ENCODE assay signal across 8 mouse cellular contexts in genomic region chr7:121034701-121035141, GRCm38 (mm10). TPM values are rescaled to one million over a fixed set of nuclear protein-coding genes. Genes with fewer than 3 reads are reported as not detected.
A peak's percentile ranks its signal among the peaks of the same experiment; 100 is the strongest.
DNase-seq lines count a peak whose midpoint lies in the region; ATAC-seq and TF ChIP-seq lines count a peak whose summit lies in the region.

No protein-coding gene starts in this region.

- H3K9ac ChIP-seq in kidney, embryonic 15.5 days: peak overlapping the region; percentile 96
- H3K9ac ChIP-seq in heart, postnatal 0 days (replicated peaks; ENCODE audit: low read depth, low read length): peak overlapping the region; percentile 97
- H3K9ac ChIP-seq in liver, embryonic 12.5 days: peak overlapping the region; percentile 97
- H3K9ac ChIP-seq in stomach, embryonic 14.5 days (replicated peaks; ENCODE audit: low read depth, low read length): peak overlapping the region; percentile 100

- peaks cover 28% of the 10 kb centered on the region for H3K4me1 ChIP-seq in kidney, embryonic 15.5 days
- H3K4me1 ChIP-seq in G1E (ENCODE audit: insufficient read depth, low read depth, low read length): peaks cover 29% of the 10 kb centered on the region
- peaks cover 9% of the 10 kb centered on the region for H3K4me1 ChIP-seq in heart, postnatal 0 days (ENCODE audit: control insufficient read depth, insufficient read depth)
- H3K4me1 ChIP-seq in liver, embryonic 12.5 days: peaks cover 34% of the 10 kb centered on the region
- H3K4me1 ChIP-seq in stomach, embryonic 14.5 days (ENCODE audit: control insufficient read depth, insufficient read depth, low read length): peaks cover 18% of the 10 kb centered on the region; the same call in 1 of the 2 replicates

- H3K4me2 ChIP-seq in kidney, embryonic 15.5 days: peak overlapping the region; percentile 78
- peak overlapping the region; percentile 69 for H3K4me2 ChIP-seq in heart, postnatal 0 days (ENCODE audit: low read depth, low read length)
- H3K4me2 ChIP-seq in liver, embryonic 12.5 days: peak overlapping the region; percentile 90
- H3K4me2 ChIP-seq in stomach, embryonic 14.5 days (replicated peaks; ENCODE audit: low read depth, low read length): peak overlapping the region; percentile 83; the same call in 1 of the 2 replicates

- 0% methylated on average over 42 of the region's 63 CpGs for WGBS in kidney, embryonic 15.5 days
- WGBS in heart, postnatal 0 days: under 1% methylated on average over 41 of the region's 63 CpGs
- 0% methylated on average over 45 of the region's 63 CpGs for WGBS in liver, embryonic 12.5 days (ENCODE audit: insufficient replicate concordance)
- under 1% methylated on average over 58 of the region's 63 CpGs for WGBS in stomach, embryonic 14.5 days

- H3K9me3 ChIP-seq in kidney, embryonic 15.5 days (replicated peaks): no peaks in the 10 kb centered on the region
- H3K9me3 ChIP-seq in G1E (replicated peaks): no peaks in the 10 kb centered on the region
- no peaks in the 10 kb centered on the region for H3K9me3 ChIP-seq in heart, postnatal 0 days (replicated peaks; ENCODE audit: control insufficient read depth, low read length)
- H3K9me3 ChIP-seq in liver, embryonic 12.5 days (replicated peaks): no peaks in the 10 kb centered on the region
- H3K9me3 ChIP-seq in stomach, embryonic 14.5 days (ENCODE audit: control insufficient read depth, low read depth, low read length): no peaks in the 10 kb centered on the region

- no peak for DNase-seq in kidney, postnatal 14 days
- DNase-seq in G1E (ENCODE audit: low spot score): no peak
- DNase-seq in c-Kit-positive CD71-positive TER-119-negative erythroid progenitor cells, embryonic 14.5 days (ENCODE audit: low read depth): peak; percentile 29
- peak; percentile 12 for DNase-seq in heart, postnatal 0 days (ENCODE audit: low spot score)
- DNase-seq in layer of hippocampus, postnatal 36 days: no peak

- no peak for TF ChIP-seq CTCF in G1E (IDR thresholded peaks at IDR 0.05; ENCODE audit: low read depth, low read length)
- TF ChIP-seq CTCF in heart, postnatal 0 days (IDR thresholded peaks at IDR 0.05; ENCODE audit: low read depth): no peak

- peak overlapping the region; percentile 96 for H3K27ac ChIP-seq in kidney, embryonic 15.5 days
- peak overlapping the region; percentile 97 for H3K27ac ChIP-seq in heart, postnatal 0 days (ENCODE audit: low read depth)
- H3K27ac ChIP-seq in liver, embryonic 12.5 days: peak overlapping the region; percentile 90
- H3K27ac ChIP-seq in stomach, embryonic 14.5 days (ENCODE audit: low read length): peak overlapping the region; percentile 97

- H3K27me3 ChIP-seq in kidney, embryonic 15.5 days: peaks cover 16% of the 10 kb centered on the region; the same call in 1 of the 2 replicates
- H3K27me3 ChIP-seq in G1E (ENCODE audit: insufficient read depth, low read length): no peaks in the 10 kb centered on the region
- peaks cover 16% of the 10 kb centered on the region for H3K27me3 ChIP-seq in heart, postnatal 0 days (ENCODE audit: control insufficient read depth, insufficient read depth, low read length)
- peaks cover 19% of the 10 kb centered on the region; the same call in 1 of the 2 replicates for H3K27me3 ChIP-seq in liver, embryonic 12.5 days (replicated peaks)
- H3K27me3 ChIP-seq in stomach, embryonic 14.5 days (ENCODE audit: control insufficient read depth, insufficient read depth, low read length): no peaks in the 10 kb centered on the region

- peak overlapping the region; percentile 81 for H3K4me3 ChIP-seq in kidney, embryonic 15.5 days (replicated peaks)
- H3K4me3 ChIP-seq in G1E (ENCODE audit: low read depth, low read length): peak overlapping the region; percentile 92
- peak overlapping the region; percentile 99 for H3K4me3 ChIP-seq in heart, postnatal 0 days (ENCODE audit: low read depth, low read length)
- H3K4me3 ChIP-seq in liver, embryonic 12.5 days: peak overlapping the region; percentile 97
- H3K4me3 ChIP-seq in stomach, embryonic 14.5 days (ENCODE audit: low read depth, low read length): peak overlapping the region; percentile 95

- no peaks in the 10 kb centered on the region for H3K36me3 ChIP-seq in kidney, embryonic 15.5 days
- peaks cover 14% of the 10 kb centered on the region for H3K36me3 ChIP-seq in G1E (replicated peaks)
- H3K36me3 ChIP-seq in heart, postnatal 0 days (replicated peaks; ENCODE audit: control insufficient read depth, insufficient read depth, low read length): no peaks in the 10 kb centered on the region
- H3K36me3 ChIP-seq in liver, embryonic 12.5 days: no peaks in the 10 kb centered on the region
- H3K36me3 ChIP-seq in stomach, embryonic 14.5 days (ENCODE audit: control insufficient read depth, insufficient read depth, low read length): no peaks in the 10 kb centered on the region

- peak; percentile 88 for ATAC-seq in kidney, embryonic 15.5 days (replicated peaks; ENCODE audit: low FRiP score)
- no peak for ATAC-seq in G1E (ENCODE audit: extremely low read depth, insufficient number of reproducible peaks, low FRiP score, poor library complexity, severe bottlenecking)
- ATAC-seq in heart, postnatal 0 days (ENCODE audit: insufficient read depth, low read depth): peak; percentile 74
- peak; percentile 81 for ATAC-seq in liver, embryonic 12.5 days
- peak; percentile 80 for ATAC-seq in stomach, embryonic 14.5 days (ENCODE audit: insufficient number of reproducible peaks, insufficient read depth, low FRiP score, low read depth)

- no peak for TF ChIP-seq EP300 in heart, postnatal 0 days (IDR thresholded peaks at IDR 0.05; ENCODE audit: low read depth)

RNA-seq across cellular contexts. Expression of gene Mettl9, which starts 0.5 kb away (rescaled TPM):
- 163 and 173 TPM in 2 replicates for polyA plus RNA-seq in kidney, embryonic 15.5 days (2015; fragmentation: Nextera tagmentation; extraction: Ambion mirVana)
- total RNA-seq in G1E (2014; fragmentation: Nextera tagmentation) (61.2 and 70.9 TPM in 2 replicates), G1E (2017) (84.7 and 90.8 TPM in 2 replicates)
- 30.3 and 33.9 TPM in 2 replicates for polyA plus RNA-seq in G1E (2012)
- 44.8 and 52.8 TPM in 2 replicates for total RNA-seq in heart, postnatal 0 days (2014; rRNA removed; ENCODE audit: low replicate concordance)
- 81.2 and 82.4 TPM in 2 replicates for polyA plus RNA-seq in heart, postnatal 0 days (2015; fragmentation: Nextera tagmentation; extraction: Ambion mirVana)
- 71.8 and 73.5 TPM in 2 replicates for polyA plus RNA-seq in liver, embryonic 12.5 days (2016; fragmentation: Nextera tagmentation; extraction: Ambion mirVana)
- polyA plus RNA-seq in stomach, embryonic 14.5 days (2014; fragmentation: Nextera tagmentation; extraction: Ambion mirVana): 163 and 170 TPM in 2 replicates
- total RNA-seq in layer of hippocampus, postnatal 36 days (2021): 10 to 100 TPM; 79.8 to 85.9 TPM

RNA-seq across cellular contexts. Expression of gene Igsf6, which starts 39.7 kb away (rescaled TPM):
- 1.7 and 2.2 TPM in 2 replicates for polyA plus RNA-seq in kidney, embryonic 15.5 days (2015; fragmentation: Nextera tagmentation; extraction: Ambion mirVana)
- total RNA-seq in G1E (2014; fragmentation: Nextera tagmentation): 0.97 TPM in 1 of 2 replicates, not detected in the other
- 0.06 and 0.33 TPM in 2 replicates for total RNA-seq in G1E (2017)
- 0.07 and 0.10 TPM in 2 replicates for polyA plus RNA-seq in G1E (2012)
- 1.6 TPM in 1 of 2 replicates, not detected in the other for total RNA-seq in heart, postnatal 0 days (2014; rRNA removed; ENCODE audit: low replicate concordance)
- polyA plus RNA-seq in heart, postnatal 0 days (2015; fragmentation: Nextera tagmentation; extraction: Ambion mirVana): 1.1 TPM in 2 replicates
- 6.6 and 7.6 TPM in 2 replicates for polyA plus RNA-seq in liver, embryonic 12.5 days (2016; fragmentation: Nextera tagmentation; extraction: Ambion mirVana)
- polyA plus RNA-seq in stomach, embryonic 14.5 days (2014; fragmentation: Nextera tagmentation; extraction: Ambion mirVana): 1.7 and 2.9 TPM in 2 replicates
- total RNA-seq in layer of hippocampus, postnatal 36 days (2021): under 1 TPM in 1 of 2 experiments, not detected in 1; 0.20 TPM

RNA-seq across cellular contexts. Expression of gene Otoa, which starts 46.7 kb away (rescaled TPM):
- polyA plus RNA-seq in kidney, embryonic 15.5 days (2015; fragmentation: Nextera tagmentation; extraction: Ambion mirVana): 0.09 and 0.13 TPM in 2 replicates
- 0.34 and 0.75 TPM in 2 replicates for total RNA-seq in G1E (2014; fragmentation: Nextera tagmentation)
- 0.82 and 0.87 TPM in 2 replicates for total RNA-seq in G1E (2017)
- 0.43 and 0.50 TPM in 2 replicates for polyA plus RNA-seq in G1E (2012)
- total RNA-seq in heart, postnatal 0 days (2014; rRNA removed; ENCODE audit: low replicate concordance): 0.08 and 0.11 TPM in 2 replicates
- polyA plus RNA-seq in heart, postnatal 0 days (2015; fragmentation: Nextera tagmentation; extraction: Ambion mirVana): 0.25 and 0.46 TPM in 2 replicates
- polyA plus RNA-seq in liver, embryonic 12.5 days (2016; fragmentation: Nextera tagmentation; extraction: Ambion mirVana): 0.06 TPM in 1 of 2 replicates, not detected in the other
- 0.10 and 0.17 TPM in 2 replicates for polyA plus RNA-seq in stomach, embryonic 14.5 days (2014; fragmentation: Nextera tagmentation; extraction: Ambion mirVana)
- total RNA-seq in layer of hippocampus, postnatal 36 days (2021): under 1 TPM; 0.32 to 0.51 TPM

RNA-seq across cellular contexts. Expression of gene Mfsd13b, which starts 52.4 kb away (rescaled TPM):
- not detected in 2 replicates for polyA plus RNA-seq in kidney, embryonic 15.5 days (2015; fragmentation: Nextera tagmentation; extraction: Ambion mirVana)
- total RNA-seq in G1E (2014; fragmentation: Nextera tagmentation) (4.5 TPM in 1 of 2 replicates, not detected in the other), G1E (2017) (0.38 TPM in 1 of 2 replicates, not detected in the other)
- not detected in 2 replicates for polyA plus RNA-seq in G1E (2012)
- not detected in 2 replicates for total RNA-seq in heart, postnatal 0 days (2014; rRNA removed; ENCODE audit: low replicate concordance)
- polyA plus RNA-seq in heart, postnatal 0 days (2015; fragmentation: Nextera tagmentation; extraction: Ambion mirVana): 0.15 and 0.33 TPM in 2 replicates
- 0.18 TPM in 1 of 2 replicates, not detected in the other for polyA plus RNA-seq in liver, embryonic 12.5 days (2016; fragmentation: Nextera tagmentation; extraction: Ambion mirVana)
- 0.32 TPM in 1 of 2 replicates, not detected in the other for polyA plus RNA-seq in stomach, embryonic 14.5 days (2014; fragmentation: Nextera tagmentation; extraction: Ambion mirVana)
- 1 to 10 TPM; 1.8 to 2.0 TPM for total RNA-seq in layer of hippocampus, postnatal 36 days (2021)

RNA-seq across cellular contexts. Expression of gene Cdr2, which starts 52.6 kb away (rescaled TPM):
- 11.3 and 11.6 TPM in 2 replicates for polyA plus RNA-seq in kidney, embryonic 15.5 days (2015; fragmentation: Nextera tagmentation; extraction: Ambion mirVana)
- total RNA-seq in G1E (2014; fragmentation: Nextera tagmentation) (12.8 and 20.0 TPM in 2 replicates), G1E (2017) (12.7 and 14.0 TPM in 2 replicates)
- 7.7 and 8.0 TPM in 2 replicates for polyA plus RNA-seq in G1E (2012)
- total RNA-seq in heart, postnatal 0 days (2014; rRNA removed; ENCODE audit: low replicate concordance): 18.5 and 41.5 TPM in 2 replicates
- polyA plus RNA-seq in heart, postnatal 0 days (2015; fragmentation: Nextera tagmentation; extraction: Ambion mirVana): 3.5 and 4.5 TPM in 2 replicates
- polyA plus RNA-seq in liver, embryonic 12.5 days (2016; fragmentation: Nextera tagmentation; extraction: Ambion mirVana): 39.3 and 40.8 TPM in 2 replicates
- polyA plus RNA-seq in stomach, embryonic 14.5 days (2014; fragmentation: Nextera tagmentation; extraction: Ambion mirVana): 12.6 and 13.2 TPM in 2 replicates
- 1 to 10 TPM; 4.6 to 5.6 TPM for total RNA-seq in layer of hippocampus, postnatal 36 days (2021)

Comparison
In these comparisons a context has a peak if more than half of its experiments do, and no peak if none do; other contexts are left out.
1. DNase-seq: peak in c-Kit-positive CD71-positive TER-119-negative erythroid progenitor cells, embryonic 14.5 days (single experiment) and heart, postnatal 0 days (single experiment); none in kidney, postnatal 14 days (single experiment), G1E (single experiment) and layer of hippocampus, postnatal 36 days (0 of 2).
2. Peak in every context shown above with its lines, with median percentiles within 50 percentile points of each other: H3K27ac ChIP-seq, H3K4me2 ChIP-seq, H3K4me3 ChIP-seq and H3K9ac ChIP-seq.